Mouse (Mus musculus) brown adipose tissue, adult 24 weeks (tissue): ENCODE data around the gene Hpn. TPM values are rescaled to one million over a fixed set of nuclear protein-coding genes. Genes with fewer than 3 reads are reported as not detected.

ENCODE experiments used
- H3K27ac ChIP-seq: fragments of 200-500 bp; replicated peaks from 2 replicates; pipeline ENCODE4 v1.5.1; 2012; ENCODE audit warnings: low read depth, mild to moderate bottlenecking, low read length
- H3K4me1 ChIP-seq: fragments of 200-500 bp; 2 replicates; pipeline ENCODE4 v1.6.1; 2012; ENCODE audit warnings: low read length, mixed read lengths; ENCODE audit not compliant: control insufficient read depth, insufficient read depth, insufficient read length
- H3K4me3 ChIP-seq: fragments of 200-500 bp; 2 replicates; pipeline ENCODE4 v1.5.1; 2012; ENCODE audit warnings: low read depth, mild to moderate bottlenecking, low read length, moderate library complexity; ENCODE audit not compliant: insufficient read depth
- polyA plus RNA-seq: library from polyadenylated mRNA; stranded (reverse); fragments of >200 nt; gene quantifications from 2 replicates; pipeline ENCODE4 v1.2.4, GENCODE M21; 2012; ENCODE audit not compliant: missing spikeins, insufficient read depth, insufficient read length

The Hpn gene
- polyA plus RNA-seq, 1 experiment, result not detected

DNA sequence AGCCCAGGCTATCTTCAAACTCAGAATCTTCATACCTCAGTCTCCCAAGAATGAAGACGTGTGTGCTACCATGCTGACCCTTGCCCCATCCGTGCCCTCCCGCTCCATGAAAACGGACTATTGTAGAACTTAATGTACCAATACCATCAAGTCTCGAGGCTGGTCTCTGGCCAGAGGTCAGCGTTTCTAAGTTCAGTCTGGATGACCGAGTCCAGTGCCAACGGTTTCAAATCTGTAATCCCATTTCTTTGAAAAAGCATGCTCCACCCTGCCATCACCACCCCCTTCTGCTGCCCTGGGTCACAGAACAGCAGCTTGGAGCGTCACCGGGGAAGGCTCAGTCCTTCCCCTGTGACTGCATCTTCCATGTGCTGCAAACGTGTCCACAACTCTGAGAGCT is 7.3 kb downstream of the Hpn start:
- no peaks in the 10 kb centered on the region for H3K4me1 ChIP-seq
- no peak overlapping the region for H3K27ac ChIP-seq
- H3K4me3 ChIP-seq, result no peak overlapping the region

DNA sequence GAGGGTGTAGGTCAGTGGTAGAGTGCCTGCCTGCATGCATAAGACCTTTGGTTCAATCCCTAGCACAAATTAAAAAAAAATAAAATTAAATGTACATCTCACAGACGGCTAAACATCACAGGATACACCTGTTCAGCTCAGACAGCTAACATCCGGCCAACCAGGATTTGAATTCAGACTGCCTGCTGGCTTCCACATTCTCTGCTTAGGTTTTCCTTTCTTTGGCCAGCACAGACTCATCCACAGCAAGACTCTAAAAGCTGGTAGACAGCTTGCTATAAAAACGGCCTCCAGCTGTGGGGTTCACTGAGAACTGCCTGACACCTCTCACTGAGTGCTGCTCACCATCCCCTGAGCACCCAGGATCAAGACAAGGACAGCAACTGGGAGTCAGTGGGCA is 8.9 kb downstream of the Hpn start:
- no peaks in the 10 kb centered on the region for H3K4me1 ChIP-seq
- no peak overlapping the region for H3K27ac ChIP-seq
- H3K4me3 ChIP-seq, result no peak overlapping the region

DNA sequence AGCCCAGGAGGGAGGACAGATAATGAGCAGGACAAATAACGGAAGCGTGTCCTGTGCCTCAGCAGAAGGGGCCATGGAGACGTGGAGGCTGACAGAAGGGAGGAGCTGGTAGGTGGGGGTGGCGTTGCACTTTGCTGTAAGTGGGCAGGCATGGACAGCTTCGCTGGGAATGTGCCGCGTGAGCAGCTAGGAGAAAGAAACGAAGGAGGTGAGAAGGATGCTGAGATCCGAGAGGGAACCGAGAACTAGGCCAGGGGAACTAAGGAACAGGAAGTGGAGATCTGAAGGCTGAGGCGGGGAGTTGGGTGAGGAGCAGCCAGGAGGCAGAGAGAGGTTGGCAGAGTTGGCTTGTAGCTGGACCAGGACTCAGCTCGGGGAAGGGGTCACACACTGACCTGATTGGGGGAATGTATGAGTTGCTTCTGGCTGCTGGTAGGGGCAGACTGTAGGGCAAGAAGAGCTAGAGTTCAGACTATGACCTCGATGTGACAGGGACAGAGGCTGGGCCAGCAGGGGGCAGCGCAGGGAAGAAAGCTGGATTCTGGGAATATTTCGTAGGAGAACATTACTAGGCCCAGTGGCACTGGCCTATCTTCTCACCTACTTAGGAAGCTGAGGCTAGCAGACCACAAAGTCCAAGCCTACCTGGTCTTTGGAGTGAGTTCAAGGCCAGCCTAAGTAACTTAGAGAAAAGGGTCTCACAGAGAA is 9.9 kb downstream of the Hpn start:
- H3K4me1 ChIP-seq, result no peaks in the 10 kb centered on the region
- no peak overlapping the region for H3K27ac ChIP-seq
- no peak overlapping the region for H3K4me3 ChIP-seq

DNA sequence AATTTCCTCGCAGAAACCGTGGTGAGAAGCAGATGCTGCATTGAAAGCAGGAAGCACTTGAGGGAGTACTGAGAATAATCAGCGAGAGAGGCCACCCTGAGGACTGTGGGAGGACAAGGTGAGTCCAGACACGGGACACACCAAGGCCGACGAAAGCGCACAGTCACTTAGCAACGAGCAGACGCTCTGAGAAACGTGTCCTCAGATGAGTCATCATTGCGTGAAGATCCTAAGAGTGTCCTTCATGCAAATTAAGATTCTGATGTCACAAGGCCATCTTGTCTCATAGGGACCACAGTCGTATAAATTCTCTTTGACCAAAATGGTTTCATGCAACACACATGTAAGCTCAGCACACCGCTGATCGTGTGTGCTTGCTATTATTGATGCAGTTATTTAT is 14.3 kb downstream of the Hpn start:
- Histone ChIP-seq H3K4me1 (no peaks in the 10 kb centered on the region), H3K4me3 (no peak overlapping the region), H3K27ac (no peak overlapping the region)

DNA sequence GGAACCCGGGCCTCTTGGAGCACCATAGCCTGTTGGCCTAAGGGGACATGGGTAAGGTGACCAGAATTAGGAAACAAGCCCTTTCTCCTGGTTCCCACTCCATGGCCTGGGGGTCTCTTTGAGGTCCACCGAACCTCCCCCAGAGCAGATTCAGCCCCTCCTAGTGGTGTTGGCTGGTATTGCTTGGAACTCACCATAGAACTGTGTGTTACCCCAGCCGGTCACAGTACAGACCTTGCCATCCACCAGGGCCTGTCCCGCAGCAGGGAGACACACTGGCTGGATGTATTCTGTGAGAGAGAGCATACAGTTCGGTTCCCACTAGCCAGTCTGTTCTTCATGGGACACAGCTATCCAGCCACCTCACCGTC is 15.5 kb downstream of the Hpn start:
- H3K4me1 ChIP-seq, result no peaks in the 10 kb centered on the region
- H3K27ac ChIP-seq, result no peak overlapping the region
- H3K4me3 ChIP-seq, result no peak overlapping the region

DNA sequence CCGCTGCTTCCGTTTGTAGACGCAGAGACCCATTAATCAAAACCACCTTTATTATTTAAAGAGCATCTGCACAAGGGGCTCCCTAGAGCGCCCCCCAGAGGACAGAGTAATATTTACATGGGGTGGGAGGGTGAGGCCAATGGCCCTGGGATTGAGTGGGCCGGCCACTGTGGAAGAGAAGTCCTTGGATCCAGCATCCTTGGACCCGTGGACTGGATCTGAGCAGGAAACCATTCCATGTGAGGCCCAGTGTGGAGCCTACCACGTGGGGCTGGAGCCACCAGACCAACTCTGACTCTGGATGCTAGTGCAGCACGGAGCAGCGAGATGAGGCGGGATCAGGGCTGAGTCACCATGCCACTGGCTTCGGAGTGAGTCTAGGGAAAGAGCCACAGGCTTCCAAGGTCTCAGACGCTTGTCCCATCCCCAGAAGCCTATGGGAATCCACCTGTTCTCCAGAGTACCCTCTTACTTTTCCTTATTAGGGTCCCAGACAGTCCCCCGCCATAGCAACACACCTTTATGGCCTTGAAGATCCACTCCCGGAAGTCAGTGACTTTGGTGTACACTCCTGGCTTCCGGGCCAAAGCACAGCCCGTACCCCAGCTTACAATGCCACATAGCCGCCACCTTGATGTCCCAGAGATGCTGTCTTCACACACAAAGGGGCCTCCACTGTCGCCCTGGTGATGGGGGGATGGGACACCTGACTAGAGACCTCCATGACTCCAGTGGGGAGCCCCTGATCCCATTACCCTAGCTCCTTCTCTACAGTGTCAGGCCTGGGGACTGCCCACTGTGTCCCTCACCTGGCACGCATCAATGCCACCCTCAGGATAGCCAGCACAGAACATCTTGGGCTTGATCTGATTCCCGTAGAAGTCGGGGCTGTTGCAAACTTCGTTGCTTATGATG is 16.1 kb downstream of the Hpn start:
- no peaks in the 10 kb centered on the region for H3K4me1 ChIP-seq
- H3K4me3 ChIP-seq, result no peak overlapping the region
- H3K27ac ChIP-seq, result no peak overlapping the region

DNA sequence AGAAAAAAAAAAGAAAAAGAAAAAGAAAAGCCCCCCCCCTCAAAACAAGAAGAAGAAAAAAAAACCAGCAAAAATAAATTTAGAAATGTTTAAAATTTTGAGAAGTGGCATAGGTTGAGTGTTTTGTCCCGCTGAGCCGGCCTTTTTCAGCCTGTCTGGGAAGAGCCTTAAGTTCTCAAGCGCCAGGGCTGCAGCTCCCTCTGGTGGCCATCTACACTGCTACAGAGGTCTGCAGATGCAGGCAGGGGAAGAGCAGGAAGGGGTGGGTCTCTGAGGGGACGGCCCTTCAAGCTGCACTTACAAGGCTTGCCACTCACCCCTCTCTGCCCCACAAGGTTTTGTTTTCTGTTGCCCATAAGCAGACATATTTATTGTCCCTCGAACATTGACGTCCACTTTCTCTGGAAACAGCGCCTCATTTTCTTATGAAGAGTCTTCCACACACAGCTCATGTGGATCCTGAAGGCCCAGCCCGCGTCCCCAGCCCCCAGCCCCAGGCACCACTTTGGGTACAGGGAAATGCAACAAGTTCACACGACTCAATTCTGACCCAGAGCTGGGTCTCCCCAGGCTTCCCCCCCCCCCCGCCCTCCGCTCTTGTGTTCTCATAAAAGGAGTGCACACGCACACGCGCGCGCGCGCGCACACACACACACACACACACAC is 17.4 kb downstream of the Hpn start:
- Histone ChIP-seq H3K27ac (no peak overlapping the region), H3K4me3 (no peak overlapping the region), H3K4me1 (no peaks in the 10 kb centered on the region)

DNA sequence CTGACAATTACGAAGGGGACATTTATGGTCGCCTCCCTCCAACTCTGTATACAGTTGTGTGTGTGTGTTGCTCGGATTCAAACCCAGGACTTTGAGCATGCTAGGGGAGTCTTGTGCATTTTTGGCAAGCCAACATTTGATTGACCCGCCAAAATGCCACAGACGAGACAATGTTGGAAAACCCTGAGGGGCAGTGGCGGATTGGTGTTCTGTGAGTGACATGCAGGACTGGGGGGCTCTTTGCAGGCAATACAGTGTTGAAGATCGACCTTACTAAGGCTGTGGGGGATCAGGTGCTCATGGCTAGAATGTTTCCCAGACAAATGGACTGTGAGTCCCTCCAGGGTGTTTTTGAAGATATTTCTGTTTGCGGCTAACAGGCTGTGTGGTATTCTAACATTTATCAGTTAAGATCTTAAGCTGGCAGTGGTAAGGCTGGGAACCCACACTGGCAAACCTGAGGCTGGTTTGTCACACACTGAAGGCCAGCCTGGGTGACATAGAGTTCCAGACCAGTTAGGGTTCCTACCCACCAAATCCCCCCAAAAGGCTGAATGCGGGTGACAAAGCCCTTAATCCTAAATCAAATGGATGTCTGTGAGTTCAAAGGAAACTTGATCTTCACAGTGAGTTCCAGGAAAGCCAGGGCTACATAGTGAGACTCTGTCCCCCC is 18.1 kb downstream of the Hpn start:
- Histone ChIP-seq H3K4me1 (no peaks in the 10 kb centered on the region), H3K27ac (no peak overlapping the region), H3K4me3 (no peak overlapping the region)

DNA sequence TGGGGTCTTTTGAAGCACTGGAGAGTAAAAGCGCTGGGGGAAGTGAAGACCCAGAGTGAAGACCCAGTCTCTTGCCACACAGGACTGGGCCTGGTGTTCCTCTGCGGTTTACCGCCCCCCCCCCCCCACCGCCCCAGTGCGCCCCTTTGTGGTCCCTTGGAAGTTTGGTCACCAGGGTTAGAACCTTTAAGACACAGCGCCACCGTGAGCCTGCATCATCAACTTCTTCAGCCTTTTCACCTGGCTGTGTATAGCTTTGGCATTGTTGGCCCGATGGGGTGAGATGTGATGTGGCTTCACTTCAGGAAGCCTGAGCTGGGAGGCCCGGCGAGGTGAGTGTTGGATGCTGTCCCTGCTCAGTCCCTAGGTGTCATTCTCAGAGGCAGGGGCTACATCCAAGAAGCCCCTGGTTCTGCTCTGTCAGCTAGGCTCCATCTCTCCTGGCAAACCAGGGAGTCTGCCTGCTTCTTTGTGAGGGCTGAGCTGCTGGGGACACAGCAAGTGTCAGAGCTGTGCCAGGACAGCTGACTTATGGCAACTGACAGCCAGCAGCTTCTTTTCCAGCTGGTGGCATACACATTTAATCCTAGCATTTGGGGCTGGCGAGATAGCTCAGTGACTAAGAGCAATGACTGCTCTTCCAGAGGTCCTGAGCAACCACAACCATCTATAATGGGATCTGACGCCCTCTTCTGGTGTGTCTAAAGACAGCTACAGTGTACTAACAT is 20.2 kb downstream of the Hpn start:
- no peak overlapping the region for H3K4me3 ChIP-seq
- H3K27ac ChIP-seq, result no peak overlapping the region
- H3K4me1 ChIP-seq, result no peaks in the 10 kb centered on the region

DNA sequence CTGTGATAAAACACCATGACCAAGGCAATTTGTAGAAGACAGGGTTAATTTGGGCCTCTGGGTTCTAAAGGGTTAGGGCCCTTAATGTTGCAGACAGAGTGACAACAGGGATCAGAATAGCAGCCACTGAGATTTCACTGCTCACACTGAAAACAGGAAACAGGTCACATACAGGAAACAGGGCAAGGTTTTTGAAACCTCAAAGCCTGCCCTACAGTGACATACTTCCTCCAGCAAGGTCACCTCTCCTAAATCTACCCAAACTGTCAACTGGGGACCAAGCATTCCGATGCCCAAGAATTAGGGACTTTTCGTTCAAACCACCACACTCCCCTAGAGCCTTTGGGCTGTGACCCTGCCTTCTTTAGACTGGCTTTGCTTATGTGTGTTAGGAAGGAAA is 25.4 kb downstream of the Hpn start:
- Histone ChIP-seq H3K4me1 (peaks cover 10% of the 10 kb centered on the region; the same call in 1 of the 2 replicates), H3K27ac (no peak overlapping the region), H3K4me3 (no peak overlapping the region)

DNA sequence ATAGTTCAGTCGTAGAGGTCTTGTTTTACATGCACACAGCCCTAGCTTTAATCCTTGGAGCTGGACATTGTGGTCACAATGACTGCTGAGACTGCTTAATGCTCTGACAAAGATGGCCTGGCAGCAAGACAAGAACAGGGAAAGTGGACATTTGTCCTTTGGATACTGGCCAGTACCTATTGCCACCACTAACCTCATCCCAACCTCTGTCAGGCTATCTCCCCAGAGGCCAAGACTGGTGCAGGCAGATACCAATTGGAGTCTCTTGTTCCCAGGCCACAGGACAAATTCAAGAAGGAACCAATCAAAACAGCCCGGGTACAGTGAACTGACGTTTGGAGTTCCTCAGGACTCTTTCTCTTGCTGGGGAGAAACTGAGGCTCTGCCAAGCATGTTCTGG is 26.9 kb downstream of the Hpn start:
- H3K27ac ChIP-seq, result no peak overlapping the region
- H3K4me3 ChIP-seq, result no peak overlapping the region
- H3K4me1 ChIP-seq, result peaks cover 15% of the 10 kb centered on the region

DNA sequence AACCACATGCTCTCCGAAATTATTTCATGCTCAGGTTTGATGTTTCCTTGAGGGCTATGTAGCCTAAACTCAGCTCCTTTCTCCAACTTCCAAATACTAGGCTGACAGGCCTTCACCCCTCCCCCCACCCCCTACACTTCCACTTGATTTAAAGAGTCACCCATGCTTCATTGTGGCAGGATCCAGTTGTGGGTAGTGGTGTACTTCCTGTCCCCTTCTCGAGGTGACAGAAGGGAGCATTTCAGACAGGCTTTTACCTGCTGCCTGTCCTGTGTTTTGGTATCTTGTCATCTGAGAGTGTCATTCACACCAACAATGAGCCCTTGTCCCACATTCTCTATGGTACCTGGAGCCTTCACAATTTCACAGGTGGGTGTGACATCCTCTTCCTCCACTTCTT is 27.8 kb downstream of the Hpn start:
- H3K4me3 ChIP-seq, result no peak overlapping the region
- H3K4me1 ChIP-seq, result peaks cover 17% of the 10 kb centered on the region
- no peak overlapping the region for H3K27ac ChIP-seq

DNA sequence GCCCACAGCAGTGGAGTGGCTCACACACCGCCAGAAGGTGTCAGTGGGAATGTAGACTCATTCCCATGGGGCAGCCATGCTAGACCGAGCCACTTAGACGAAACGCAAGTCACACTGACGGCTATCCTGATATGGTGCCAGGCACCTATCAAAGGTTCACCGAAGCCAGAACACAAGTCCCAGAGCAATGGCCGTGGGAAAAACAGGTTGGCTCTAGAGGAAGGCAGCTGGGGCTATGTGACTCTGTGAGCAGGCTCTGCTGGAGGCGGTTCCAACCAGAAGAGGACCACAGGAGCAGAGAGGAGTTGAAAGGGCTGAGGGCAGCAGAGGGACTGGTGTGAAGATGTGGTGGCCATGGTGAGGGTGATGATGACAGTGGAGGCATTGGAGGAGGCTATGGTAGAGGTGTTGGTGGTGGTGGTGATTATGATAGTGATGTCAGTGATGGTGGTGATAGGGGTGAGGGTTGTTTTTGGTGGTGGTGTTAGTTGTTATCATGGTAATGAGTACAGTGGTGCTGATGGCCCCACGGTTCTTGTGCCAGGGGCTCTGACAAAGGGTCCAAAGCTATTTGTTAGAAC is 28.8 kb downstream of the Hpn start:
- Histone ChIP-seq H3K4me3 (no peak overlapping the region), H3K4me1 (peaks cover 17% of the 10 kb centered on the region), H3K27ac (no peak overlapping the region)

DNA sequence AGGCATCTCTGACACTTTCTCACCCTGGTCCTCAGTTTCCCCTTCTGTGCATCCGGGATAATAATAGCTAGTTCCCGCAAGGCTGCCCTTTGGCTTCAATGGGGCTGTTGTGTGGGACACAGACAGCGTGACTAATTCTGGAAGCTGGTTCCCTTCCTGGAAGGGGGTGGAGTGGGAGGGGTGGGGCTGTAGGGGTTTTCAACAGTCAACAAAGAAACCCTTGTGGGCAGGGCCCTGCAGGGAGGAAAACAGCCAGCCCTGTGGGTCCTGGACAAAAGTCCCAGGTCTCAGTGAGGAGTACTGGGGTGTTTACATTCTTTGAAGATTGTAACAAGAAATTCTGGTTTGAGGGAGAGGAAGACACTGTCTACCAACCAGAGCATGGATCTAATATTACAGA is 29.9 kb downstream of the Hpn start:
- peaks cover 17% of the 10 kb centered on the region for H3K4me1 ChIP-seq
- H3K4me3 ChIP-seq, result no peak overlapping the region
- H3K27ac ChIP-seq, result no peak overlapping the region; the same call in 1 of the 2 replicates
